Mouse (Mus musculus) ovary, postnatal 14 days (tissue): ENCODE measurements around the gene Agtrap.
A peak's percentile ranks its signal among the peaks of the same experiment; 100 is the strongest.

Source experiments
- DNase-seq: peaks from one replicate; pipeline ENCODE4 v3.0.0; 2022; ENCODE audit warnings: low spot score

Gene Agtrap

GRCm38 (mm10) chr4:148075259-148075658 lies 12.6 kb downstream of the Agtrap start:
- DNase-seq, result peak; percentile 52

GRCm38 (mm10) chr4:148074521-148075189 lies 13.2 kb downstream of the Agtrap start:
- no peak for DNase-seq

- DNase-seq, result no peak
Observed at GRCm38 (mm10) chr4:148071508-148071907, 16.3 kb downstream of the Agtrap start.

- DNase-seq, result no peak
Observed at GRCm38 (mm10) chr4:148069602-148070218, 18.1 kb downstream of the Agtrap start.

- DNase-seq, result no peak
Observed at GRCm38 (mm10) chr4:148067346-148067745, 20.5 kb downstream of the Agtrap start.

- DNase-seq, result no peak
Observed at GRCm38 (mm10) chr4:148066401-148066744, 21.5 kb downstream of the Agtrap start.

- DNase-seq, result no peak
Observed at GRCm38 (mm10) chr4:148065702-148066400, 22.0 kb downstream of the Agtrap start.

- DNase-seq, result no peak
Observed at GRCm38 (mm10) chr4:148061086-148061480, 26.7 kb downstream of the Agtrap start.

- no peak for DNase-seq
Observed at GRCm38 (mm10) chr4:148060120-148061085, 27.4 kb downstream of the Agtrap start.

GRCm38 (mm10) chr4:148058993-148059392 lies 28.8 kb downstream of the Agtrap start:
- no peak for DNase-seq

GRCm38 (mm10) chr4:148058218-148058819 lies 29.5 kb downstream of the Agtrap start:
- no peak for DNase-seq

GRCm38 (mm10) chr4:148057661-148058209 lies 30.1 kb downstream of the Agtrap start:
- no peak for DNase-seq

- DNase-seq, result no peak
Observed at GRCm38 (mm10) chr4:148056801-148057200, 31.0 kb downstream of the Agtrap start.

GRCm38 (mm10) chr4:148056246-148056645 lies 31.6 kb downstream of the Agtrap start:
- no peak for DNase-seq

GRCm38 (mm10) chr4:148054961-148055695 lies 32.7 kb downstream of the Agtrap start:
- DNase-seq, result no peak

- DNase-seq, result no peak
Observed at GRCm38 (mm10) chr4:148053417-148053920, 34.4 kb downstream of the Agtrap start.

- DNase-seq, result no peak
Observed at GRCm38 (mm10) chr4:148052976-148053375, 34.9 kb downstream of the Agtrap start.

GRCm38 (mm10) chr4:148051886-148052285 lies 35.9 kb downstream of the Agtrap start:
- DNase-seq, result no peak

- DNase-seq, result no peak
Observed at GRCm38 (mm10) chr4:148051046-148051776, 36.6 kb downstream of the Agtrap start.
